Mouse (Mus musculus) neural tube, embryonic 15.5 days (tissue): Measurements from ENCODE around the gene Syn3. TPM values are rescaled to one million over a fixed set of nuclear protein-coding genes. Genes with fewer than 3 reads are reported as not detected.

Experiments used
- ATAC-seq: fragments of 200-750 bp; cut with Nextera tagmentation; 2 replicates; pipeline ENCODE4 v1.8.0; 2017; ENCODE audit warnings: mild to moderate bottlenecking, moderate TSS enrichment, moderate library complexity; ENCODE audit not compliant: low FRiP score
- H3K27ac ChIP-seq: fragments of 300-500 bp; sonication (generic); replicated peaks from 2 replicates; pipeline ENCODE4 v1.5.1; 2015; ENCODE audit warnings: mild to moderate bottlenecking, inconsistent platforms
- H3K27me3 ChIP-seq: fragments of 300-500 bp; sonication (generic); replicated peaks from 2 replicates; pipeline ENCODE4 v1.6.1; 2015; ENCODE audit warnings: inconsistent platforms
- H3K36me3 ChIP-seq: fragments of 300-500 bp; sonication (generic); 2 replicates; pipeline ENCODE4 v1.6.1; 2015; ENCODE audit warnings: inconsistent platforms
- H3K4me1 ChIP-seq: fragments of 300-500 bp; sonication (generic); 2 replicates; pipeline ENCODE4 v1.6.1; 2015; ENCODE audit warnings: inconsistent platforms
- H3K4me2 ChIP-seq: fragments of 300-500 bp; sonication (generic); 2 replicates; pipeline ENCODE4 v1.6.1; 2015; ENCODE audit warnings: inconsistent platforms, mild to moderate bottlenecking, moderate library complexity
- H3K4me3 ChIP-seq: fragments of 300-500 bp; sonication (generic); replicated peaks from 2 replicates; pipeline ENCODE4 v1.5.1; 2015; ENCODE audit warnings: mild to moderate bottlenecking, inconsistent platforms
- H3K9ac ChIP-seq: fragments of 300-500 bp; sonication (generic); replicated peaks from 2 replicates; pipeline ENCODE4 v1.6.1; 2015; ENCODE audit warnings: mild to moderate bottlenecking, inconsistent platforms
- H3K9me3 ChIP-seq: fragments of 300-500 bp; sonication (generic); replicated peaks from 2 replicates; pipeline ENCODE4 v1.6.1; 2016; ENCODE audit warnings: inconsistent platforms
- WGBS: fragments of 180-500 bp; shearing (Covaris S2); methylation state at CpG from one replicate; pipeline ENCODE4 v1.1.7; 2015; ENCODE audit warnings: mixed read lengths; 5-methylcytosine and 5-hydroxymethylcytosine counted together
- polyA plus RNA-seq: library from polyadenylated mRNA; unstranded; fragments of >200 nt; fragmentation: Nextera tagmentation; extraction: Ambion mirVana; gene quantifications from 2 replicates; pipeline ENCODE4 v1.2.1, GENCODE M21; 2015

Syn3 gene
- polyA plus RNA-seq, 1 experiment from 2014 or later, result 29.0 TPM

- no peak for ATAC-seq
- H3K36me3 ChIP-seq, result no peaks in the 10 kb centered on the region
- H3K4me1 ChIP-seq, result peaks cover 37% of the 10 kb centered on the region
- H3K27ac ChIP-seq, result no peak overlapping the region
- H3K9me3 ChIP-seq, result no peaks in the 10 kb centered on the region
- no peak overlapping the region for H3K9ac ChIP-seq
- no peaks in the 10 kb centered on the region for H3K27me3 ChIP-seq
- 47% methylated on average over 4 of the region's 4 CpGs for WGBS
- H3K4me2 ChIP-seq, result no peak overlapping the region
- H3K4me3 ChIP-seq, result no peak overlapping the region
Measured at GRCm38 (mm10) chr10:86485971-86486370, 12.7 kb downstream of the Syn3 start.

GRCm38 (mm10) chr10:86483968-86484367, 14.7 kb downstream of the Syn3 start:
- H3K9ac ChIP-seq, result no peak overlapping the region
- no peak overlapping the region for H3K4me2 ChIP-seq

GRCm38 (mm10) chr10:86482496-86482895, 16.2 kb downstream of the Syn3 start:
- H3K9me3 ChIP-seq, result no peaks in the 10 kb centered on the region
- peak overlapping the region; percentile 39; the same call in 1 of the 2 replicates for H3K27ac ChIP-seq
- WGBS, result 60% methylated on average over 1 of the region's 1 CpGs
- peaks cover 17% of the 10 kb centered on the region; the same call in 1 of the 2 replicates for H3K4me1 ChIP-seq
- no peak overlapping the region for H3K9ac ChIP-seq
- no peak overlapping the region for H3K4me2 ChIP-seq
- no peaks in the 10 kb centered on the region for H3K27me3 ChIP-seq
- H3K4me3 ChIP-seq, result no peak overlapping the region
- no peak for ATAC-seq
- H3K36me3 ChIP-seq, result 0 out of 2 replicates have a peak, but pooled peaks cover 5% of the 10 kb centered on the region

More at GRCm38 (mm10) chr10:86483968-86484367, 14.7 kb downstream of the Syn3 start:
- 25% methylated on average over 3 of the region's 3 CpGs for WGBS
- Histone ChIP-seq H3K4me3 (no peak overlapping the region), H3K27me3 (no peaks in the 10 kb centered on the region), H3K4me1 (peaks cover 21% of the 10 kb centered on the region), H3K36me3 (no peaks in the 10 kb centered on the region), H3K27ac (0 out of 2 replicates have a peak overlapping the region, but pooled peaks have one; percentile 23), H3K9me3 (no peaks in the 10 kb centered on the region)
- 0 out of 2 replicates have a peak, but pooled peaks have one; percentile 36 for ATAC-seq

- Histone ChIP-seq H3K4me1 (peaks cover 17% of the 10 kb centered on the region; the same call in 1 of the 2 replicates), H3K27me3 (no peaks in the 10 kb centered on the region), H3K9me3 (no peaks in the 10 kb centered on the region), H3K27ac (no peak overlapping the region), H3K4me2 (no peak overlapping the region), H3K4me3 (no peak overlapping the region), H3K9ac (no peak overlapping the region), H3K36me3 (0 out of 2 replicates have a peak, but pooled peaks cover 5% of the 10 kb centered on the region)
- no peak for ATAC-seq
- 92% methylated on average over 6 of the region's 6 CpGs for WGBS
Measured at GRCm38 (mm10) chr10:86480711-86481110, 18.0 kb downstream of the Syn3 start.

GRCm38 (mm10) chr10:86479718-86480121, 19.0 kb downstream of the Syn3 start:
- no peak for ATAC-seq
- 0 out of 2 replicates have a peak, but pooled peaks cover 5% of the 10 kb centered on the region for H3K36me3 ChIP-seq
- H3K9me3 ChIP-seq, result no peaks in the 10 kb centered on the region
- no peak overlapping the region for H3K4me2 ChIP-seq
- no peak overlapping the region for H3K4me3 ChIP-seq
- H3K4me1 ChIP-seq, result peaks cover 17% of the 10 kb centered on the region; the same call in 1 of the 2 replicates
- no peak overlapping the region for H3K9ac ChIP-seq
- no peak overlapping the region for H3K27ac ChIP-seq
- H3K27me3 ChIP-seq, result no peaks in the 10 kb centered on the region
- WGBS, result 54% methylated on average over 4 of the region's 4 CpGs

- no peaks in the 10 kb centered on the region for H3K9me3 ChIP-seq
- H3K4me3 ChIP-seq, result no peak overlapping the region
- 88% methylated on average over 7 of the region's 7 CpGs for WGBS
- 0 out of 2 replicates have a peak, but pooled peaks cover 5% of the 10 kb centered on the region for H3K36me3 ChIP-seq
- H3K27me3 ChIP-seq, result no peaks in the 10 kb centered on the region
- H3K4me2 ChIP-seq, result no peak overlapping the region
- no peak overlapping the region for H3K9ac ChIP-seq
- ATAC-seq, result no peak
- H3K4me1 ChIP-seq, result 0 out of 2 replicates have a peak, but pooled peaks cover 4% of the 10 kb centered on the region
- no peak overlapping the region for H3K27ac ChIP-seq
Measured at GRCm38 (mm10) chr10:86476720-86477119, 22.0 kb downstream of the Syn3 start.

GRCm38 (mm10) chr10:86475270-86475669, 23.4 kb downstream of the Syn3 start:
- no peaks in the 10 kb centered on the region for H3K9me3 ChIP-seq
- no peak overlapping the region for H3K4me3 ChIP-seq
- H3K27me3 ChIP-seq, result no peaks in the 10 kb centered on the region
- no peak overlapping the region for H3K9ac ChIP-seq
- 0 out of 2 replicates have a peak, but pooled peaks cover 4% of the 10 kb centered on the region for H3K4me1 ChIP-seq
- H3K36me3 ChIP-seq, result 0 out of 2 replicates have a peak, but pooled peaks cover 5% of the 10 kb centered on the region
- 93% methylated on average over 5 of the region's 5 CpGs for WGBS
- no peak overlapping the region for H3K27ac ChIP-seq
- no peak for ATAC-seq
- H3K4me2 ChIP-seq, result no peak overlapping the region

GRCm38 (mm10) chr10:86474176-86475154, 24.2 kb downstream of the Syn3 start:
- no peaks in the 10 kb centered on the region for H3K27me3 ChIP-seq
- WGBS, result 76% methylated on average over 8 of the region's 8 CpGs
- H3K4me3 ChIP-seq, result no peak overlapping the region
- no peak overlapping the region for H3K27ac ChIP-seq
- H3K9me3 ChIP-seq, result no peaks in the 10 kb centered on the region
- no peak overlapping the region for H3K9ac ChIP-seq
- no peak overlapping the region for H3K4me2 ChIP-seq
- H3K36me3 ChIP-seq, result 0 out of 2 replicates have a peak, but pooled peaks cover 5% of the 10 kb centered on the region
- H3K4me1 ChIP-seq, result no peaks in the 10 kb centered on the region
- no peak for ATAC-seq

GRCm38 (mm10) chr10:86473637-86474154, 25.0 kb downstream of the Syn3 start:
- no peaks in the 10 kb centered on the region for H3K4me1 ChIP-seq
- H3K4me3 ChIP-seq, result no peak overlapping the region
- H3K9me3 ChIP-seq, result no peaks in the 10 kb centered on the region
- 42% methylated on average over 3 of the region's 3 CpGs for WGBS
- H3K27me3 ChIP-seq, result no peaks in the 10 kb centered on the region
- no peak overlapping the region for H3K27ac ChIP-seq
- H3K4me2 ChIP-seq, result no peak overlapping the region
- H3K36me3 ChIP-seq, result 0 out of 2 replicates have a peak, but pooled peaks cover 4% of the 10 kb centered on the region
- no peak; the same call in 1 of the 2 replicates for ATAC-seq
- no peak overlapping the region for H3K9ac ChIP-seq

GRCm38 (mm10) chr10:86468612-86469546, 29.8 kb downstream of the Syn3 start:
- H3K4me2 ChIP-seq, result no peak overlapping the region
- no peak overlapping the region for H3K4me3 ChIP-seq
- H3K4me1 ChIP-seq, result no peaks in the 10 kb centered on the region
- no peaks in the 10 kb centered on the region for H3K27me3 ChIP-seq
- 88% methylated on average over 13 of the region's 13 CpGs for WGBS
- no peak overlapping the region for H3K27ac ChIP-seq
- H3K9me3 ChIP-seq, result no peaks in the 10 kb centered on the region
- no peak for ATAC-seq
- peaks cover 23% of the 10 kb centered on the region; the same call in 1 of the 2 replicates for H3K36me3 ChIP-seq
- no peak overlapping the region for H3K9ac ChIP-seq
